Mouse (Mus musculus): ENCODE data around the gene Mydgf.

The Mydgf gene

DNA sequence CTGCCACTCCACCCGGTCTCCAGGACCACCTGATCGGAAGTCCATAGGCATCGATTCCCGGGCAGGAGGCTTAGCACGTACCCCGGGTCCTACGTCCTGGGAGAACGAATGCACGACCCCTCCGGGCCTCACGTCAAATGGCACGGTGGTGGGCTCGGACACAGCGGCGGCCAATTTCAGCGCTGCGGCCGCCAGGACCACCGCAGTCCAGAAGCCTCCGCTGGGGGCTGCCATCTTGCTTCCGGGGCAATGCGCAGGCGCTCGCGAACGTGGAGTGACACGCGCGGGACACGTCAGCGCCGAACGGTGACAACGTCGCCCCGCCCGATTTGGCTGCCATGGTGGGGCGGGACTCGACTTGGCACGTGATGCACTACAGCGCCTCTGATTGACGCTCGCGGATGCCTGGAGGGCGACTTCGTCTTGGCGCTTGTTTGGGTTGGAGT is at the start of gene Mydgf:
TSS of gene Mydgf (minus strand) at position 263 of the 446 bp plus-strand sequence.
- peak; percentile 95 for DNase-seq (ENCODE audit: low spot score)

DNA sequence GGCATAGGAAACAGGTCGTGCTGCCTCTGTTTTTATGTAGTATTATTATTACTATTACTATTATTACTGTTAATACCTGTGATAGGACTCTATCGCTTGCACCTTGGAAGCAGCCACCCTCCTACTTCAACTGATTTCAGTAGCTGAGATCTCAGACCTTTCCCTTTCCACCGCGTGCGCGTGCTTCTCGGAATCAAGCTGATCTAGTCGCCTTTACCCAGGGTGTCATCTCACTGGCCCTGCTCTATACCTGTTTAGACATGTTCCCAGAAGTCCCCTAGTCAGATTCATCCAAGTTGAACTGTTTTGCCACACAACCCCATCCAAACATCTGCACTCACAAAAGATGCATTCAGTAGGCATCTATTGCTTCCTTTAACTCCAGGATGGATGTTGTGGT is 49.7 kb upstream of the Mydgf start:
- DNase-seq (ENCODE audit: low spot score): no peak

GRCm38 (mm10) chr17:56229943-56230342 is 46.2 kb upstream of the Mydgf start:
- no peak for DNase-seq (ENCODE audit: low spot score)

DNA sequence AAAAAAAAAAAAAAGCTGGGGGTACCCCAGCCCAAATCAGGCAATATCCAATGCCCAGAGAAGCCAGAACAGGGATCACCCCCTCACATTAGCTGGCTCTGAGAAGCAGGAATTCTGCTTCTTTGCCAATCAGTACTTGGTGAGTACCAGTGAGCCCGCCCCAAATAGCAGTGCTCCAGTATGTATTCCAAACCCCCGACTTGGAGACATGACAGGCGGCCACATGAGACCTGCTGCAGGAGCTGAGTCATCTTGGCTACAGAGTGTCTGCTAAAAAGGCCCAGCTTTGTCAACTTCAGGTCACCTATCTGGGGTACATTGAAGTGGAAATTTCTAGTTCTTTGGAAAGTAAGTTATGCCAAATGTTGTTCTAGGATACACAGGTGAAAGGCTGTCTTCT is 42.8 kb upstream of the Mydgf start:
- DNase-seq (ENCODE audit: low spot score): no peak

- no peak for DNase-seq (ENCODE audit: low spot score)
Measured at GRCm38 (mm10) chr17:56224916-56225315, 41.2 kb upstream of the Mydgf start.

DNA sequence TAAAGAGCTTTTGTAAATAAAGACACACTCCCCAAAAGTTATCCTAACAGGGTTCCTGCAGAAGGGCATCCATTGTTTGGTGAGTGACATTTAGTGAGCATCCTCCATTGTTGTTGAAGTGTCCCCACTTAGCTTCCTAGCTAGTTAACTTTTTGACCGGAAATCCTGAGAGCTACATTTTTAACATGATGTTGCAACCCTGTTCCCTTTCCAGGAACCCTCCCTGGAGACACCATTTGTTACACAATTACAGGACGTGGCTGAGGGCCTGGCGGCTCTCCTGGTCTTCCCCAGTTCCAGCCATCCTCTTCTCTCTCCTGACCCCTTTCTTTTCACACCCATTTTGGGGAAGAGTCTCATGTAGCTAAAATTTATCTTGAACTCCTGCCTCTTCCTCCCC is 36.1 kb upstream of the Mydgf start:
- no peak for DNase-seq (ENCODE audit: low spot score)

DNA sequence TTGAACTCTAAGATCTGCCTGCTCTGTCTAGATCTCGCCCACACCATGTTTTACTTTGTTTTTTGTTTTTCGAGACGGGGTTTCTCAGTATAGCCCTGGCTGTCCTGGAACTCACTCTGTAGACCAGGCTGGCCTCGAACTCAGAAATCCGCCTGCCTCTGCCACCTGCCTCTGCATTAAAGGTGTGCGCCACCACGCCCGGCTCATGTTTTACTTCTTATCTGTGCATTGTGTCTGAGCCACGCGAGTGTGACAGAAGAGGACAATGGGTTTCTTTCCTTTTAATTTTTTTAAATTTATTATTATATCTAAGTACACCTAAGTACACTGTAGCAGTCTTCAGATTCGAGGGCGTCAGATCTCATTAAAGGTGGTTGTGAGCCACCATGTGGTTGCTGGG is 35.5 kb upstream of the Mydgf start:
- no peak for DNase-seq (ENCODE audit: low spot score)

GRCm38 (mm10) chr17:56218377-56219191 is 34.9 kb upstream of the Mydgf start, which contains the start of gene Dpp9:
Gene Dpp9, minus strand, starts transcription at chr17:56218905.
- peak; percentile 85 for DNase-seq (ENCODE audit: low spot score)

DNA sequence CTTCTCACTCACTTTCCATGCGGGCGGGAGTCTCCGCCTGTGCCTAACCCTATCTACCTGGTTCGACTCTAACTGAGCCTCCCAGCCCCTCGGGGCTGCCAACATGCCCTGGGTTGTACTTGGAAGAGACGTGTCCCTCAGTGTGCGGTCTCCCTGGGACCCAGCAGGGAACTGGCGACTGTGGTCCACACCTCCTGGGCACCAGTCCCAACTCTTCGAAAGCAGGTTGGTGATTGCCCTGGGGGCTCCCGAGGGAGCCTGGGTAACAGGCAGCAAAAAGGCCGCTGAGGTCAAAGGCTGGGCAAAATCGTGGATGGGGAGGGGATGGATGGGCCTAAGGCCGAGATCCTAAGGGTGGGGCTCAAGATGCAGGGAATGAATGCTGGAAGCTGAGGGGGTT is 34.0 kb upstream of the Mydgf start:
- DNase-seq (ENCODE audit: low spot score): no peak

GRCm38 (mm10) chr17:56214229-56214628 is 30.5 kb upstream of the Mydgf start:
- DNase-seq (ENCODE audit: low spot score): no peak

DNA sequence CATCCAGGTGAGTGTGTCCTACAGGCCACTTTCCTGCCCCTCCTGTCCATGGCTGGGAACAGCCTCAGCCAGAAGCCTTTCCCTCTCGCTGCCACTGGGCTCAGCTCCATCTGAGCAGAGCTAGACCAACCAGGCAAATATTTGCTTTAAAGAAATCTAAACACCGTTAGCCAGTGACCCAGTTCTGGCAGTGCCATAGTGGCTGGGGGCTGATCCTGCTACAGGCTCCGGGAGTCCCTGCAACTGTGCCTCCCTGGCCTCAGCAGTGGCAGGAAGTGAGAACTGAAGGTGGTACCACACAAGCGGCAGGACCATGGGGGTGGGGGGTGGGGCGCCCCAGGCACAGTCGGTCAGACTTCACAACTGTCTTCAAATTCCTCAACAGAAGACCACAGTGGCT is 29.0 kb upstream of the Mydgf start:
- DNase-seq (ENCODE audit: low spot score): peak; percentile 1

DNA sequence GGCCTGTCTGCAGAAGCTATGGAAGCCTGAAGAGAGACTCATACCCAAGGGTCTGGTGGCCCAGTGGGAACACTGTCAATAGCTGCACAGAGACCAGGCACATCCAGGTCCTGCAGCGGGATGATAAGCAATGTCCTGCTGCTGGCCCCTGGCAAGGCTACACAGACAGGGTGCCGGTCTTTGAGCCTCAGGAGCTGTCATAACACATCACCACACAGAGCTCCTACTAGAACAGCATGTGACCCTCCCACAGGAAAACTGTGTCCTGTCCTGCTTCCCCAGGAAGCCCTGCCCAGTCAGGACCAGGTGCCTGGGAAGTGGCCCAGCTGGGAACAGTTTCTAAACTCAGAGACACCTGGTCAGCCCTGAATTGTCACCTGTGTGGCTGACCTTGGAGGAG is 27.4 kb upstream of the Mydgf start:
- no peak for DNase-seq (ENCODE audit: low spot score)

DNA sequence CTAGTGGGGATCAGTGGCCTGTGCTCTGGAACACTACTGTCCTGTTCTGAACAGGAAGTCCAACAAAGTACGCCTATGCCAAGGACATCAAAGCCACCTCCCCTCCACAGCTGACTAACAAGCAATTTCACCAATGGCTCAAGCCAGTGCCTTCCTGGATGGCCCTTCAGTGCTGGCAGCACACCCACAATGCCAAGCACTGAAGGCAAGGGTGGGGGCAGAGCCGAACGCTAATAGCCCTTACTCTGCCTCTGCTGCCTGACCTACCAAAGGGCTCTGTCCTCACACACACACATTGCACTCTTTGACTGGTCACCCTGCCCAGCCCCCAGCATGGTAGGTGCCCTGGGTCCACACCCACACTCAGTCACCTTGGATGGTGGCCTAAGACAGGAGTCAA is 25.1 kb upstream of the Mydgf start:
- no peak for DNase-seq (ENCODE audit: low spot score)

GRCm38 (mm10) chr17:56207963-56208530 is 24.3 kb upstream of the Mydgf start:
- no peak for DNase-seq (ENCODE audit: low spot score)

- no peak for DNase-seq (ENCODE audit: low spot score)
Measured at GRCm38 (mm10) chr17:56206986-56207674, 23.4 kb upstream of the Mydgf start.

DNA sequence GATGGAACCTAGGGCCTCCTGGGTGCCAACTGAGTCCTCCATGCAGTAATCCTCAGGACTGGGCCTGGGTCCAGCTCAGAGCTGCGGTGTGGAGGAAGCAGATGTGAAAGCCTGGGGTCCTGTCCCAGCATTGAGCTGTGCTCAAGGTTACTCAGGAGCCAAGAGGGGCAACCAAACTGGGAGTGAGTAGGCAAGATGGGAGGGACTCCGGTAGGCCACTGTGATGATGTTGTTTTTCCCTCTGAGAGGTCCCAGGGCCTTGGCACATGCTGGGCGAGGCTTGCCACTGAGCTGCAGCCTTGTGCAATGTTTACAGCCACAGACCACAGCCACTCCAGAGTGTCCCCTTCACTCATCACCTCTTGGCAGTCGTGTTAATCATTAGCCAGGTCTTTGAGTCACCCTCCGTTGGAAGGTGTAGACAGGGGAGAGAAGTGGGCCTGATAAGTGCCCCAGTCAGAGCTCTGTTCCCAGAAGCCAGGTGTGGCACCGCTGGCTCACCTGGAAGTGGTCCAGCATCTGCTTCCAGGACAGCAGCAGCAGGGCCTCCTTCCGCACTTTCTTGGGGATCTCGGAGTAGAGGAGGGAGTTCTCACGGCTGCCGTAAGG is 22.7 kb upstream of the Mydgf start:
- DNase-seq (ENCODE audit: low spot score): no peak

- no peak for DNase-seq (ENCODE audit: low spot score)
Measured at GRCm38 (mm10) chr17:56203729-56204128, 20.0 kb upstream of the Mydgf start.

GRCm38 (mm10) chr17:56202476-56202875 is 18.8 kb upstream of the Mydgf start:
- no peak for DNase-seq (ENCODE audit: low spot score)

DNA sequence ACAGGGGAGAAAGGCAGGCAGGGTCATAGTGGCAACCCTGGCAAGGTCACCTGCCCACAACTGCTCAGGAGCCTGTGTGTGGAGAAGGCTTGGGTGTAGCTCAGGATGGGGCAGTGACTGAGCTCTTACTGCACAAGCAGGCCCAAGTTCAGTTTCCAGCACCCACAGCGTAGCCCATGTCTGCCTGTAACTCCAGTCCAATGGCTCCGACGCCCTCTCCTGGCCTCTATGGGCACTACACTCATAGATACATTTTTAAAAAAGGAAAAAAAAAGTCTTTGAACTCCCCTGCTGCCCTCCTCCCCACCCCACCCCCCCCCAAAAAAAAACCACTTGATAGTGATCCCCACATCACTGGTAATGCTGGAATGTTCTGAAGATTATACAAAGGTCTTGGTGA is 17.9 kb upstream of the Mydgf start:
- no peak for DNase-seq (ENCODE audit: low spot score)

GRCm38 (mm10) chr17:56200586-56200985 is 16.9 kb upstream of the Mydgf start:
- no peak for DNase-seq (ENCODE audit: low spot score)

- no peak for DNase-seq (ENCODE audit: low spot score)
Measured at GRCm38 (mm10) chr17:56196860-56197259, 13.1 kb upstream of the Mydgf start.

GRCm38 (mm10) chr17:56194765-56195164 is 11.0 kb upstream of the Mydgf start:
- DNase-seq (ENCODE audit: low spot score): no peak

- DNase-seq (ENCODE audit: low spot score): no peak
Measured at GRCm38 (mm10) chr17:56194357-56194756, 10.6 kb upstream of the Mydgf start.

Measured in ovary, postnatal 36 days (tissue).